Mouse (Mus musculus) heart, embryonic 14.5 days (tissue): ENCODE data around the gene Ugt3a2. TPM values are rescaled to one million over a fixed set of nuclear protein-coding genes. Genes with fewer than 3 reads are reported as not detected.

ENCODE experiments used
- ATAC-seq: fragments of 200-750 bp; cut with Nextera tagmentation; 2 replicates; pipeline ENCODE4 v1.8.0; 2017; ENCODE audit warnings: low read depth, moderate TSS enrichment; ENCODE audit not compliant: insufficient number of reproducible peaks, insufficient read depth, low FRiP score
- H3K27ac ChIP-seq, 2 experiments: fragments of 200-500 bp in 1 of 2; fragments of 300-500 bp in 1 of 2; sonication (generic) in 1 of 2; replicated peaks in 1 of 2; 2 replicates each; pipeline ENCODE4 v1.5.1; 2012 to 2014; ENCODE audit warnings: low read depth in 2 of 2, low read length in 2 of 2, control low read depth in 1 of 2, mild to moderate bottlenecking in 1 of 2, mixed read lengths in 1 of 2; ENCODE audit not compliant: control insufficient read depth in 1 of 2, insufficient read depth in 1 of 2
- H3K27me3 ChIP-seq: fragments of 300-500 bp; sonication (generic); 2 replicates; pipeline ENCODE4 v1.6.1; 2014; ENCODE audit warnings: mild to moderate bottlenecking, low read length, control low read depth; ENCODE audit not compliant: control insufficient read depth, insufficient read depth
- H3K36me3 ChIP-seq: fragments of 300-500 bp; sonication (generic); 2 replicates; pipeline ENCODE4 v1.6.1; 2014; ENCODE audit warnings: mild to moderate bottlenecking, control low read depth, low read length, mixed read lengths; ENCODE audit not compliant: control insufficient read depth, insufficient read depth
- H3K4me1 ChIP-seq, 2 experiments: fragments of 200-500 bp in 1 of 2; fragments of 300-500 bp in 1 of 2; sonication (generic) in 1 of 2; 2 replicates each; pipeline ENCODE4 v1.6.1; 2012 to 2014; ENCODE audit warnings: low read length in 2 of 2, control low read depth in 1 of 2, mixed read lengths in 1 of 2; ENCODE audit not compliant: control insufficient read depth in 2 of 2, insufficient read depth in 2 of 2
- H3K4me2 ChIP-seq: fragments of 300-500 bp; sonication (generic); 2 replicates; pipeline ENCODE4 v1.6.1; 2014; ENCODE audit warnings: mild to moderate bottlenecking, low read length
- H3K4me3 ChIP-seq, 2 experiments: fragments of 200-500 bp in 1 of 2; fragments of 300-500 bp in 1 of 2; sonication (generic) in 1 of 2; 2 replicates each; pipeline ENCODE4 v1.5.1; 2012 to 2014; ENCODE audit warnings: low read length in 2 of 2, mild to moderate bottlenecking in 2 of 2, control low read depth in 1 of 2, low read depth in 1 of 2, moderate library complexity in 1 of 2; ENCODE audit not compliant: control insufficient read depth in 1 of 2, insufficient read depth in 1 of 2
- H3K9ac ChIP-seq: fragments of 300-500 bp; sonication (generic); 2 replicates; pipeline ENCODE4 v1.6.1; 2014; ENCODE audit warnings: mild to moderate bottlenecking, low read length
- H3K9me3 ChIP-seq: fragments of 300-500 bp; sonication (generic); 2 replicates; pipeline ENCODE4 v1.6.1; 2016; ENCODE audit warnings: low read length, control low read depth; ENCODE audit not compliant: control insufficient read depth
- WGBS: fragments of 180-500 bp; shearing (Covaris S2); extraction: QIAGEN DNeasy Blood & Tissue Kit; methylation state at CpG from one replicate; pipeline ENCODE4 v1.1.7; 2014; 5-methylcytosine and 5-hydroxymethylcytosine counted together
- polyA plus RNA-seq: library from polyadenylated mRNA; unstranded; fragments of >200 nt; fragmentation: Nextera tagmentation; extraction: Ambion mirVana; gene quantifications from 2 replicates; pipeline ENCODE4 v1.2.1, GENCODE M21; 2014

The Ugt3a2 gene
- polyA plus RNA-seq: not detected in 2 replicates

DNA sequence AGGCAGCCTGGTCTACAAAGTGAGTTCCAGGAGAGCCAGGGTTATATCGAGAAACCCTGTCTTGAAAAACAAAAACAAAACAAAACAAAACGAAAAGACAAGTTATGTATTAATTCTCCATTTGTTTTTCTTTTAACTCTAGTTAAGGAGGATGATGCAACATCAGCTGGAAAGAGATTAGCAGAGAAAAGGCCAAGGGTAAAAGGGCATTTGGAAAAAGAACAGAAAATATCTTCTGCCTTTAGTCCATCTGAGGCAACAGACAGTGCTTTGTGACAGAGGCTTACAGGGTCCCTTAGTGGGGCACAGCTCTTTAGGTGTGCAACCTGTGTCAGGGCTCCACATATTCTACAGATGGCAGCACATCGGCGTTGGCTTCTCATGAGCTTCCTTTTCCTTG, at the start of gene Ugt3a2:
TSS of gene Ugt3a2 (plus strand) at position 210 of the 400 bp plus-strand sequence.
- Histone ChIP-seq H3K9ac (no peak within 1 kb of the TSS), H3K36me3 (no peaks in the 10 kb centered on the region), H3K27ac (no peak within 1 kb of the TSS), H3K4me1 (no peaks in the 10 kb centered on the region), H3K4me2 (no peak within 1 kb of the TSS), H3K4me3 (no peak within 1 kb of the TSS), H3K27me3 (no peaks in the 10 kb centered on the region), H3K9me3 (no peaks in the 10 kb centered on the region)
- no peak for ATAC-seq
- WGBS: 75% methylated on average over 4 of the region's 4 CpGs

DNA sequence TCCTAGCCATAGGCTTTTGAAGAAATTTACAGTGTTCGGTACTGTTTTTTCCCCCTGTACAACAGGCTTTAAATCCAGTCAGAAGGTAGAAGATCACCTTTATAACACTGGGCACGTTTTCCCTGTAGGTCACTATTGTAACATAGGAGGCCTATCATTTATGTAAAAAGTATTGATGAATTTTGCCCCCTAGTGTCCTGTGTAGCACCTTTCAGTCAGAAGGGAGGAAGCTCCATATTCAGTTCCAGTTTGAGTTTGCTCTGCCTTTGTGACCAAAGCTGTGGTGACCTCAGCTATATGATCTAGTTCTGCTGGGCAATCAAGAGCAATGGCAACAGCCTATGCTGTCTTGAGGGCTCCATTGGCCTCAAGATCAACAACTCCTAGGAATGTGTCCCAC, 45.7 kb upstream of the Ugt3a2 start:
- Histone ChIP-seq H3K4me3 (no peak overlapping the region), H3K27ac (no peak overlapping the region), H3K9me3 (no peaks in the 10 kb centered on the region), H3K27me3 (no peaks in the 10 kb centered on the region), H3K4me2 (no peak overlapping the region), H3K4me1 (no peaks in the 10 kb centered on the region), H3K36me3 (no peaks in the 10 kb centered on the region), H3K9ac (no peak overlapping the region)
- 57% methylated on average over 2 of the region's 2 CpGs for WGBS
- ATAC-seq: no peak

DNA sequence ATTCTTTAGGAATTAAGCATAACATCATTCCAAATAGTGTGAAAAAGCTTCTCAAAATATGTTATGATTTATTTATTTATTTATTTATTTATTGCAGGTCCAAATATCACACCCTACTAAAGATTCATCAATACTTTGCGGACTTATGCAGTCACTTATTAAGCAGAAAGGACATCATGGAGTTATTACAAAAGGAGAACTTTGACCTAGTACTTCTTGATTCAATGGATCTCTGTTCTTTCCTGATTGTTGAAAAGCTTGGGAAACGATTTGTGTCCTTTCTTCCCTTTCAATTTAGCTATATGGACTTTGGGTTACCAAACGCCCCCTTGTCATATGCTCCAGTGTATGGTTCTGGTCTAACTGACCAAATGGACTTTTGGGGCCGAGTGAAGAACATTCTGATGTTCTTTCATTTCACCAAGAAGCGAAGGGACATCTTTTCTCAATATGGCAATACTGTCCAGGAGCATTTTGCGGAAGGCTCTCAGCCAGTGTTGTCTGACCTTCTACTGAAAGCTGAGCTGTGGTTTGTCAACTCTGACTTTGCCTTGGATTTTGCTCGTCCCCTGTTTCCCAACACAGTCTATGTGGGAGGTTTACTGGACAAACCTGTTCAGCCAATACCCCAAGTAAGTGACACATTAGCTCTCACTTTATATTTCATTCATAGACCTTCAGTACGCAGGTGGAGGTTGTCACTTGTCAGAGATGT, 29.2 kb upstream of the Ugt3a2 start:
- H3K27me3 ChIP-seq: no peaks in the 10 kb centered on the region
- no peaks in the 10 kb centered on the region for H3K4me1 ChIP-seq
- no peak for ATAC-seq
- H3K9ac ChIP-seq: no peak overlapping the region
- H3K36me3 ChIP-seq: no peaks in the 10 kb centered on the region
- H3K9me3 ChIP-seq: peaks cover 2% of the 10 kb centered on the region; the same call in 1 of the 2 replicates
- H3K4me3 ChIP-seq: no peak overlapping the region
- no peak overlapping the region for H3K4me2 ChIP-seq
- no peak overlapping the region for H3K27ac ChIP-seq
- 69% methylated on average over 8 of the region's 8 CpGs for WGBS

DNA sequence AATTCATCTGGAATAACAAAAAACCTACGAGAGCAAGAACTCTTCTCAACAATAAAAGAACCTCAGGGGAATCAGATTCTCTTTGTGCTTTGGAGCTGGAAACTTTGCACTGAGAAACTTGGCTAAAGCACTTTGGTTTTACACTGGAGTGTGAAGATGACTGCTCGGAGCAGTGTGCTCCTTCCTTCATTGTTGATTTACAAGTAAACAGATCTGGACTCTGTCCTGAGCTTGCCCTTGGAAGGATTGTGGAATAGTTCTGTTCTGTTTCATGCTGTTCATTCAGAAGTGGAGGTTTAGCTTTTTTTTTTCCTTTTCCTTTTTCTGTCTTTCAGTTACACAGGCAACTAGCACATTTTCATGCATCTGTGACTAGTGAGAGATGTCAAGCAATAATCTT, 754 bp upstream of the Ugt3a2 start:
- Histone ChIP-seq H3K9ac (no peak overlapping the region), H3K4me2 (no peak overlapping the region), H3K27me3 (no peaks in the 10 kb centered on the region), H3K9me3 (no peaks in the 10 kb centered on the region), H3K36me3 (no peaks in the 10 kb centered on the region), H3K4me3 (no peak overlapping the region), H3K27ac (no peak overlapping the region), H3K4me1 (no peaks in the 10 kb centered on the region)
- ATAC-seq: no peak
- 72% methylated on average over 2 of the region's 2 CpGs for WGBS

DNA sequence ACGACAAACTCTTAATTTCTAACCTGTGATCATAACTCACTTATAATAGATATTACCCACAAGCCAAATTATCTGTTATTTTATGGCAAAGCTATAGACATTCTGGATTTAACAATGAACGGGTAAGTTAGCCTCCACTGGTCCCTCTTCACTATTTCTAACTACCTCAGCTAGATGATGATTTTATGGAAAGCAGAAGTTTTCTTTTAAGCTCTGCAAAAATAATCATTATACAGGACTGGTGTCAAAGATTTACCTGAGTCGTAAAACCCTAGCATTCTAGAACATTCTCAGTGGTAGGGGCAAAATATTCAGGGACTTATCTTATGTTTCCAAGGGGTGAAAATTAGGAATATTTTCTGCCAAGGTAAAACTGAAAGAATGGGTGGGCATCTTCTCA, 1.3 kb downstream of the Ugt3a2 start:
- WGBS: 63% methylated on average over 3 of the region's 3 CpGs
- no peak for ATAC-seq
- Histone ChIP-seq H3K4me2 (no peak overlapping the region), H3K27ac (no peak overlapping the region), H3K9me3 (no peaks in the 10 kb centered on the region), H3K36me3 (no peaks in the 10 kb centered on the region), H3K27me3 (no peaks in the 10 kb centered on the region), H3K9ac (no peak overlapping the region), H3K4me1 (no peaks in the 10 kb centered on the region), H3K4me3 (no peak overlapping the region)

DNA sequence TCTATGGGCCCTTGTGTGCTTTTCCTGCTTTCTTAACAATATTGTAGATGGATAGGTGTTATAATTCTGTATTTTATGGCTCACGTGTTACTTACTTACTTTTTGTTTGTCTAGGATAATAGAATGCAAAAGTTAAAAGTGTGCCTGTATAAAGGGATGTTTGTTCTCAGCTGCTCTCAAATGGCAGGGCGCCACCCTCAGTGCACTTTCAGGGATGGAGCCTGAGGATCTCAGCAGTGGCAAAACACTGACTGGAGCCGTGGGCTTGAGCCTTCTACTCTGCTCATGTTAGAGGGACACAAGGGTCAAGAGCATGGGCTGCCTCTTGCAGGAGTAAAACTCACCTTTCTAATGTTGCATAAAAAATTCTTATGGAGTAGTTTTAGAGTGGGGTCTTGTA, 1.7 kb downstream of the Ugt3a2 start:
- no peaks in the 10 kb centered on the region for H3K36me3 ChIP-seq
- no peak overlapping the region for H3K4me3 ChIP-seq
- H3K9me3 ChIP-seq: no peaks in the 10 kb centered on the region
- H3K4me2 ChIP-seq: no peak overlapping the region
- H3K9ac ChIP-seq: no peak overlapping the region
- no peaks in the 10 kb centered on the region for H3K27me3 ChIP-seq
- ATAC-seq: no peak
- H3K4me1 ChIP-seq: no peaks in the 10 kb centered on the region
- no peak overlapping the region for H3K27ac ChIP-seq
- 60% methylated on average over 3 of the region's 3 CpGs for WGBS

DNA sequence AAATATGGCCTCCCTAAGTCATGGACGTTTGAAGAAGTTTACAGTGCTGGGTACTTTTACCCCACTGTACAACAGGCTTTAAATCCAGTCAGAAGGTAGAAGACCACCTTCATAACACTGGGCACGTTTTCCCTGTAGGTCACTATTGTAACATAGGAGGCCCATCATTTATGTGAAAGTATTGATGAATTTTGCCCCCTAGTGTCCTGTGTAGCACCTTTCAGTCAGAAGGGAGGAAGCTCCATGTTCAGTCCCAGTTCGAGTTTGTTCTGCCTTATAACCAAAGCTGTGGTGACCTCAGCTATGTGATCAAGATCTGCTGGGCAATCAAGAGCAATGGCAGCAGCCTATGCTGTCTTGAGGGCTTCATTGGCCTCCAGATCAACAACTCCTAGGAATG, 13.4 kb downstream of the Ugt3a2 start:
- no peak for ATAC-seq
- 49% methylated on average over 3 of the region's 3 CpGs for WGBS
- no peaks in the 10 kb centered on the region for H3K9me3 ChIP-seq
- no peak overlapping the region for H3K27ac ChIP-seq
- no peaks in the 10 kb centered on the region for H3K4me1 ChIP-seq
- H3K27me3 ChIP-seq: no peaks in the 10 kb centered on the region
- no peaks in the 10 kb centered on the region for H3K36me3 ChIP-seq
- H3K9ac ChIP-seq: no peak overlapping the region
- H3K4me2 ChIP-seq: no peak overlapping the region
- H3K4me3 ChIP-seq: no peak overlapping the region

DNA sequence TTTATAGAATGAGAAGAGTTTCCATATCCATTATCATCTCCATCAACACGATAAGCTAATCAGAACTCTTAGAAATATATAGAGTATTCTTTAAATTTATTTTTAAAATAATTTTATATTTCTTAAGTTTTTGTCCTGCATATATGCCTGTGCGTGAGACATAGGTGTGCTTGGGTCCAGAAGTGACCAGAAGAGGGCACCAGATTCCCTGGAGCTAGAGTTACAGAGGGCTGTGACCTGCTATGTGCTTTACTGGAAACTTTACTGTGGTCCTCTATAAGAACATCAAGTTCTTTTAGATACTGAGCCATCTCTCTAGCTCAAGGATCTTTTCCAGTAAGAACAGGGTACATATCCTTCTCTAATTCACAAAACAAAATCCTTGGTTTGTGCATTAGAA, 27.5 kb downstream of the Ugt3a2 start:
- H3K4me2 ChIP-seq: no peak overlapping the region
- no peak overlapping the region for H3K4me3 ChIP-seq
- H3K27ac ChIP-seq: no peak overlapping the region
- no peaks in the 10 kb centered on the region for H3K9me3 ChIP-seq
- no peak overlapping the region for H3K9ac ChIP-seq
- no peak for ATAC-seq
- H3K36me3 ChIP-seq: no peaks in the 10 kb centered on the region
- no peaks in the 10 kb centered on the region for H3K27me3 ChIP-seq
- WGBS: 62% methylated on average over 2 of the region's 2 CpGs
- no peaks in the 10 kb centered on the region for H3K4me1 ChIP-seq
